Mouse (Mus musculus): ENCODE measurements at regions not wholly inside any gene's neighbourhood (a gene's known extent, or its start where the extent isn't known, plus 50 kb on each side); places are given as distances from the start of the nearest gene placed in this dataset.
A peak's percentile ranks its signal among the peaks of the same experiment; 100 is the strongest.

DNA sequence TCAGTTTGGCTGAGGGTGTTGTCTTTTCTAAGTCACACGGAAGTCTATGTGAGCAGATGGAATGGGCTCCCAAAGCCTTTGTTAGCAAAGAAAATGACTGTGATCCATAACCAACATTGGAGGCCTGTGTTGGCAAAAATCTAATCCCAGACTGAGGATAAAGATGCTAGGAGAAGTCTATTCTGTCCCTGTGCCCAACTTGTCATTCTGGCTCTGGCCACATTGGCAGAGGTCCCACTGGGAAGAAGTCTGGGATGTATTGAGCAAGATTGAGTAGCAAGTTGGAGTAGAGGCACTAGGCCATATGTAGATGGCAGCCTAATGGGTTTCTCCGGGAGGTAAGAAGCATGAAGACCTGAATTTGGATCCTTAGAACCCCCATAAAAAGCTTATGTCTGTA is 54.1 kb downstream of the Nog start:
- H3K27ac ChIP-seq = no peak overlapping the region
- no peak for DNase-seq (ENCODE audit: low spot score in 2 of 2)
- no peak for TF ChIP-seq CTCF (conservative IDR thresholded peaks at IDR 0.05)
- no peak overlapping the region for H3K4me3 ChIP-seq

DNA sequence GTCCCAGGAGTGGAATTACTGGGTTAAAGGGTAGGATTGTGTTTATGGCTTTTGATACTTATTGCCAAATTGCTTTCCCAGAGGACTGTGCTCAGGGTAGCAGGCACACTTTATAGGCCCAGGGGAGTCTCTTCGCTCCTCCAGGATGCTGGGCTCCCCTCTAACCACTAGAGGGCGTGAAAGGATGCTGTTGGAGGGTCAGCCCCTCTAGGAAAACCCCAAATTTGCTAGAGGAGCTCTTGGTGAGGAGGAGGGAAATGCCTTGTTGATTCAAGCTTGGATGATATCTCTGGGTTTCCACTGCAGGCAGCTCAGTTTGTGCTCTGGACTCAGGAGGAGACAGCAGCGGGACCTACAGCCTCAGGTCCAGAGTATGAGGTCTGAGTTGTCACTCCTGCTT is 58.8 kb downstream of the Nog start:
- DNase-seq (ENCODE audit: low spot score in 2 of 2) = peak; percentile 7 to 40
- H3K27ac ChIP-seq = no peak overlapping the region

DNA sequence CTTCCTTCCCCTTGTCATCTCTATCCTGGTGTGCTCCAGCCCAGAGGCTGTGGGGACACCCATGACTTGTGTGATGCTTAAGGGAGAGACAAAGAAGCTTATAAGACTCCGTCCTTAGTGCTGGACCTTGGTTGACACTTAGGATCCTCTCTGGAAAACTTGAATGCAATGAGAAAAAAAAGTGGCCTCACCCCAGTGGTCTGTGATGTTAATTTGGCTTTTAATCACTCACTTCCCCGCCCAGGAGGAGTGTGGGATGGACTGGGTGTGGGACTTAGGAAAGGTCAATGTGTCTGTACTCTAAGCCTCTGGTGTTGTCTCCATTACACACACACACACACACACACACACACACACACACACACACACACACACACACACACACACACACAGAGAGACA is 60.0 kb downstream of the Nog start:
- DNase-seq (ENCODE audit: low spot score in 2 of 2) = no peak
- no peak for TF ChIP-seq CTCF (conservative IDR thresholded peaks at IDR 0.05)
- H3K4me3 ChIP-seq = no peak overlapping the region
- no peak overlapping the region for H3K27ac ChIP-seq

More for the DNA sequence above, 58.8 kb downstream of the Nog start:
- TF ChIP-seq CTCF (conservative IDR thresholded peaks at IDR 0.05) = peak; percentile 83
- H3K4me3 ChIP-seq = no peak overlapping the region

DNA sequence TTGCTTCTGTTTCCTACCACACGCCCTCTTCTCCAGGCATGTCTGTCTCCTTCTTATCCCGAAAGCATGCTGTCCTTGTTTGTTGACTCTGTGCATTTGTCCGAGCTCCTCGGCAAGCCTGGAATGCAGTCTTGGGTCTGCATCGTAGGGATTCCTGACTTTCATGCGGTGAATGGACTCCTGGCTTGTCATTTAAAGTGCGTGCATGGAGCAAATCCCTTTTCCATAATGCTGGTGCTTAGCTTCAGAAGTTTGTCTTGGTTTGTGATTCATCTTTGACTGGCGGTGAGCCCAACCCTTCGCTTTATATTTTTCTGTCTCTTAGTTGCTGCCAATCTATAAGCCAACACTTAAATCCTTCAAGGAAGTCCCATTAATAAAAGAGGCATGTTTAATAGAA is 62.2 kb downstream of the Nog start:
- no peak for TF ChIP-seq CTCF (conservative IDR thresholded peaks at IDR 0.05)
- DNase-seq (ENCODE audit: low spot score in 2 of 2) = no peak
- Histone ChIP-seq H3K4me3 (no peak overlapping the region), H3K27ac (no peak overlapping the region)

DNA sequence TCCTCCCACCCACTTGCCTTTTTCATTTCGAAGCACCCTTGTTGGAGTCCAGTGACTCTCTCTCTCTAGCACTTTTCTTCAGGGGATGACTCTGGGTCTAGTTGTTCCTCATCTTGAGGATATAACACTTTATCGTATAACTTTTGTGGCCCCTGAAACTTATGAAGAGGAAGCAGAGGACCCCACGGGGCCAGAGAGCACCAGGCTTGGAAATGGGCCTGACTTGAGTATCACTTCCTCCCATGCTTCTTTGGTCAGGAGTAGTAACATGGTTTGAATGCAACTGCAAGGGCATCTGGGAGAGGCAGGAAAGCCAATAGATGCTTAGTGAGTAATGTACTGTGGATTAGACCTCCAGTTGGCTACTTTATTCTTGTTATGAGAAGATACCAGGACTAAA is 65.2 kb downstream of the Nog start:
- DNase-seq (ENCODE audit: low spot score in 2 of 2) = no peak
- TF ChIP-seq CTCF (conservative IDR thresholded peaks at IDR 0.05) = no peak
- Histone ChIP-seq H3K27ac (no peak overlapping the region), H3K4me3 (no peak overlapping the region)

DNA sequence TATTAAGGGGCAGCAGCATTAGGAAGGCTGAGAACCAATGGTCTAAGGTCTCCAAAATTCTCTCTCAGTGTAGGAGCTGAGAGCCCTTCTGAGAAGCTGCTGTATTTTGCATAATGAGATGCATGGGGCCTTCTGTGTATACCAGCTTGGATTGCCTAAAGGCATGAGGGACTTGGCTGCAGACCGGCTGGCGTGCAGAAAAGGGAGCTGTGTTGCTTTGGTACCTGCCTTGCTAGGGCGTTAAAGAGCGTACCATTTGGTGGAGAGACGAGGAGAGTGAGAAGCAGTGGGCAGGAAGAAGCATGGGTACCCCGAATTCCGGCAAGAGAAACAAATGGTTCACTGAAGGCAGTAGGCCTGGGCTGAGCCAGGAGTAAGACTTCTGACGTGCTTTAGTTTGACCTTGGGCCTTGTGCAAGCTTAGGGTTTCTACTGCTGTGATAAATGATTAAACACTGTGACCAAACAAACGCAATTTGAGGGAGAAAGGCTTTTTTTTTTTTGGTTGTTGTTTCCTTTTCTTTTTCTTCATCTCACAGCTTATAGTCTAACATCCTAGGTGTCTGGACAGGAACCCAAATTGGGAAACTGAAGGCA is 69.2 kb downstream of the Nog start:
- Histone ChIP-seq H3K4me3 (no peak overlapping the region), H3K27ac (no peak overlapping the region)
- no peak for TF ChIP-seq CTCF (conservative IDR thresholded peaks at IDR 0.05)
- DNase-seq (ENCODE audit: low spot score in 2 of 2) = no peak

DNA sequence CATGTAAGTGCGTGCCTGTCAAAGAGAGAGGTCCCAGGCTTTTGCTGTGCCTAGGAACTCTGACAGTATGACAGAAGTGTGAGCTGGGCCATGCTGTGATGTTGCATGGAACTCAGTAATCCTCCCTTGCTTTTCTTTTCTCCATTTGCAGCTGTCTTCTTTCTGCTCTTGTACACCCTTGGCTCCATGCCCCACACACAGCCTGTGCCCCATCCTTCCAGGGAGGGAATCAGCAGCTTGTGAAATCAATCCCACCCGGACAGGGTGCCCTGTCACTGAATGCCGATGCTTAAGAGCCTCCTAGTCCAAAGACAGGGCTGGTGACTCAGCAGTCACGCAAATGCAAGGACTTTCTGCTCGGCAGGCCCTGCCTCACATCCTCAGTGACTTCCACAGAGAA is 72.4 kb downstream of the Nog start:
- Histone ChIP-seq H3K4me3 (no peak overlapping the region), H3K27ac (no peak overlapping the region)
- TF ChIP-seq CTCF (conservative IDR thresholded peaks at IDR 0.05) = no peak
- DNase-seq (ENCODE audit: low spot score in 2 of 2) = no peak

DNA sequence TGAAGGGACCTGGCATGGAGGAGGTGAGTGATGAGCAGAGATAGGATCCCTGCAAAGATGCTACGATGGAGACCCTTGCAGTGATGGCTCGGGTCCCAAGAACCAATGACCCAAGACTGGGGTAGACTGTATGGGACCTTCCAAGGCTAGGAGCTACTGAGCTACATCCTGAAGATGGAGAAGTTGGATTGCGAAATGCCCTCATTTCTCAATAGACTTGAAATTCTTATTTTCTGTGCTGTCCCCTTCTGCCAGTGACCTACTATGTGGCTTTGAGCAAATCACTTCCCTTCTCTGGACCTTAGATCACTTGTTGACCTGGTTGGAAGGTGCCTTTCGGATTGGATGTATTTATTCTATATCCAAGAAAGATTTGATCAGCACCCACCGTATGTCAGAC is 88.9 kb downstream of the Nog start:
- DNase-seq (ENCODE audit: low spot score in 2 of 2) = no peak
- Histone ChIP-seq H3K27ac (no peak overlapping the region), H3K4me3 (no peak overlapping the region)
- TF ChIP-seq CTCF (conservative IDR thresholded peaks at IDR 0.05) = no peak

DNA sequence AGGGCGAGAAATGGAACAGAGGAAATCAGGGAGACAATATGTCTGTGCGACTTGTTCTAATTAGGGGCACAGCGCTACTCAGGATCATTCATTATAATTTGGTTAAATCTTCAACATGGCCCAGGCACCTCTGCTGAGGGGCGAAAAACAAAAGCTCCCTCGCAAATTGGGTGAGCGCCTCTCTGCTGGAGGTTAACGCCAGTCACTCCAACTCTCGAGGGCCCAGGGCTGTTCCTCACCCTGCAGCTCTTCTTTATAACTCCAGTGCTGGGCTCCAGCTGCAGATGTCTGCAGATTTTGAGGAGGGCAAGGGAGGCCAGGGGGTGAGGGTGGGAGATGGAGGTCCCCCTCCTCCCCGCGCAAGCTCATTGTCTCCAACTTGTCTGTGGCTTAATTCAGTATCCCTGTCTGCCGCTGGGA is 92.6 kb downstream of the Nog start:
- H3K4me3 ChIP-seq = no peak overlapping the region
- no peak for TF ChIP-seq CTCF (conservative IDR thresholded peaks at IDR 0.05)
- DNase-seq (ENCODE audit: low spot score in 2 of 2) = no peak

DNA sequence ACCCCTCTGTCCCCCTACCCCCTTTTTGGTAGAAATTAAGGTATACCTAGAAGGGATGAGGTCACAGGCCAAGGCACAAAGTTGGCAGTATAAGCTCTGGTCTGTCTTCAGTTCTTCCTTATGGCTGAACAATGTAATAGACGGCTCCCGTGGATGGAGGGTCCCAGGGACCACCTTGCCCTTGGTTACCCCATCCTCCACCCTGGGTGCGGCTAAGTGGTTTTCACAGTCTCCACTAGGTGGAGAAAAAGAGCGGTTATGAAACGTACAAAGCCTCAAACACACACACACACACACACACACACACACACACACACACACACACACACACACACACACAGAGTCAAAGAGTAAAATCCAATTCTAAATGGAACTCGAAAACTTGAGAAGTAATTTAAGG is 93.1 kb downstream of the Nog start:
- no peak for DNase-seq (ENCODE audit: low spot score in 2 of 2)
- peak; percentile 50 for TF ChIP-seq CTCF (conservative IDR thresholded peaks at IDR 0.05)
- no peak overlapping the region for H3K27ac ChIP-seq
- no peak overlapping the region for H3K4me3 ChIP-seq

More for the DNA sequence above, 92.6 kb downstream of the Nog start:
- H3K27ac ChIP-seq = no peak overlapping the region

DNA sequence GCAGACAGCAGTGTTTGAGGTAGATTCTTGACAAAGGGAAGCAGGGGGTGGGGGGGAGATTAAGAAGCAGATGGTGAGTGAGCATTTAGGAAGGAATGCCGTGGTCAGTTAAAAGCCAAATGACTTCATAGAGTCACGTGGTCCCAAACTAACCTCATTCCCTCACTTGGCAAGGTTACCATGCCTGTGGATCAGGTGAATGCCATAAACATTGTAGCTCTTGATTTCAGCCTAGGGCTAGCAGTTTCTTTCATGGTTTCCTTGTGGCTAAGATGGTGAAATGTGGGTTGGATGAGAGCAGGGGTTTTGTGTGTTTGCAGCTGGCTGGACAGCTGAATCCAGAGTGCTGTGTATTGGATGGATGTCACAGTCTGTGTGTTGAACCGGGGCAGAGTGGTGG is 95.3 kb downstream of the Nog start:
- Histone ChIP-seq H3K4me3 (no peak overlapping the region), H3K27ac (no peak overlapping the region)
- no peak for TF ChIP-seq CTCF (conservative IDR thresholded peaks at IDR 0.05)
- DNase-seq (ENCODE audit: low spot score in 2 of 2) = no peak

DNA sequence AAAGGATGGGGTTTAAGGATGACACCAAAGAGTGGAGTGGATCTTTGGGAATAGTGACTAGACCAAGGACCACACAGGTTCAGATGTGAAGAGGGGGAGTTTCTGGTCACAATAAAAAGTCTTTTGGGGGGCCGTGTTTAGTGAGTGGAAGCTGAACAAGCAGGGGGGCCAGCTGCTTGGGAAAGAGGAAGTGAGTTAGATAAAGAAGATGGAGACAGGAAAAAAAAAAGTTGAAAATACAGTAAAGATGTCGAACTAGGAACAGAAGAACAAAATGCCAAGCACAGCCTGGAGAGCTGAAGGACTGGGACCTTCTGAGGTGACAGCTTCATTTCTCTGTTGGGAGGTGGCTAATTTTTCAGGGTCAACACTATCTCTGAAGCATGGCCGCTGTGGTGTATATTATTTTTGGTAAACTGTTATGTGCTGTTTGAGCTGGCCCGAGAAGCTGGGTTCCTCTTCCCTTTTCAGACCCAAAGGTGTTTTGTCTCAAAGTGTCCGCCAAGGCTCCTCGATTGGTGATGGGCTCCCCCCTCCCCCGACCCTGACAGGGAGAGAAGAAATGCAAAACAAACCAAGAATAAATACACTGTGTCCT is 97.1 kb downstream of the Nog start:
- Histone ChIP-seq H3K4me3 (no peak overlapping the region), H3K27ac (no peak overlapping the region)
- TF ChIP-seq CTCF (conservative IDR thresholded peaks at IDR 0.05) = no peak
- no peak for DNase-seq (ENCODE audit: low spot score in 2 of 2)

DNA sequence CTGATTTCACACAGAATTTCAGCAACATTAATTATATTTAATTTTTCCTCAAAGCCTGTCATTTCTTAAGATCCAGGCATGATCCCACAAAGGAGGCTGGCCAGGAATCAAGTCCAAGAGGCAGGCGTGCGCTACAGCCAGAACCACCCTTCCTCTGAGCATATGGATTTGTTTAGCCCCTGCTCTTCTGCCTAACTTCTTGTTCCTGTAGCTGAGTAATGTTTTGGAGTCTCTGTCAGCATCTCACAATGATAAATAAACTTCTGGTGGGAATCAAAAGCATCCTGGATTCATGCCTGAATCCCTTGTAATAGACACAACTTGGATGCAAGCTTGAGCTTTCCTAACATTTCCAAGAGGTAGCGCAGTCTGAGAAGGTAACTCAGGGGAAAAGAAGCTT is 101.7 kb downstream of the Nog start:
- no peak for TF ChIP-seq CTCF (conservative IDR thresholded peaks at IDR 0.05)
- no peak for DNase-seq (ENCODE audit: low spot score in 2 of 2)
- no peak overlapping the region for H3K27ac ChIP-seq
- no peak overlapping the region for H3K4me3 ChIP-seq

DNA sequence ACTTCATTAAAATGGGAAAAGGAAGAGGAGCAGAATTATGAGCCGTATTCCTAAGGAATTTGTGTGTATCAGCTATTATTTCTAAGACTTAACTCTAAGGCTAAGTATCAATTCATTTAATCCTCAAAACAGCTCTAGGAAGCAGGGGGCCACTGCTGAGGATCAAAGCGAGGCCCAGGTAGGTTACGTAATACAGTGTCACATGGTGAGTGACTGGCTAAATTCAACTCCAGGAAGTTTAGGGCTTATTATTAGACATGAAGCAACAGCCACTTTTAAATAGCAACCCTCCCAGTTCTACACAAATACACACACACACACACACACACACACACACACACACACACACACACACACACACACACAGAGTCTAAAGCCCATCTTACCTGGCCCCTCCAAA is 109.3 kb downstream of the Nog start:
- DNase-seq (ENCODE audit: low spot score in 2 of 2) = no peak
- Histone ChIP-seq H3K4me3 (no peak overlapping the region), H3K27ac (no peak overlapping the region)
- TF ChIP-seq CTCF (conservative IDR thresholded peaks at IDR 0.05) = no peak

Measured in layer of hippocampus, adult 2 months (tissue).